21 mouse cellular contexts compared by ENCODE assay signal in genomic region chr1:121348875-121349847, GRCm38 (mm10). TPM values are rescaled to one million over a fixed set of nuclear protein-coding genes. Genes with fewer than 3 reads are reported as not detected.
DNase-seq lines count a peak whose midpoint lies in the region; ATAC-seq lines count a peak whose summit lies in the region.
"Had no signal": no experiment of that assay in that cellular context is flagged by ENCODE, and none has a peak within 500 bp of the region (broad histone marks: within the 10 kb centered on the region; RNA-seq: fewer than 3 reads in every experiment).

No protein-coding gene starts in this region.

- DNase-seq in adrenal gland, postnatal 14 days, result peak; percentile 9
- DNase-seq in adrenal gland, postnatal 4 days (ENCODE audit: low spot score in 2 of 2), result no peak
- DNase-seq in A20 (ENCODE audit: low read depth, low spot score), result peak; percentile 31
- DNase-seq in gonadal fat pad, adult 2 months (ENCODE audit: low read depth), result peak; percentile 71
- DNase-seq in frontal cortex, postnatal 10 days (ENCODE audit: low spot score in 2 of 2), result no peak
- DNase-seq: adrenal gland, adult 2 months; cerebellum, adult 11-12 months; cerebellum, adult 8-10 months; cerebellum, postnatal 10 days; cerebellum, postnatal 36 days; embryo, embryonic 11 days; gastrocnemius, postnatal 25 days; heart, postnatal 36 days; kidney, adult 18-20 months had no signal

- ATAC-seq in frontal cortex, adult (ENCODE audit: low TSS enrichment), result no peak
- ATAC-seq: CD4-positive, CD25-positive, alpha-beta regulatory T cell, adult 4 months; forebrain, embryonic 13.5 days; forebrain, embryonic 16.5 days; hindbrain, postnatal 0 days; inflammation-experienced regulatory T-cells, adult 6 months; intestine, embryonic 16.5 days had no signal

RNA-seq across cellular contexts. Expression of gene Insig2, which starts 16.8 kb away (rescaled TPM):
- 49.2 and 57.3 TPM in 2 replicates for total RNA-seq in adrenal gland, postnatal 14 days (2021)
- total RNA-seq in adrenal gland, postnatal 4 days (2021), result 10 to 100 TPM; 48.6 TPM
- polyA plus RNA-seq in gonadal fat pad, adult 2 months (2012; rRNA removed), result 33.0 and 40.1 TPM in 2 replicates

Comparison
In these comparisons a context has a peak if more than half of its experiments do, and no peak if none do; other contexts are left out.
1. DNase-seq: peak in adrenal gland, postnatal 14 days (single experiment), A20 (single experiment) and gonadal fat pad, adult 2 months (single experiment); none in adrenal gland, postnatal 4 days (0 of 2) and frontal cortex, postnatal 10 days (0 of 2).